Mouse (Mus musculus) lung, adult 18-20 months (tissue): Measurements from ENCODE around the gene Arhgap10.

Experiments
- DNase-seq, 2 experiments: peaks; one replicate each; pipeline ENCODE4 v3.0.0; 2022; ENCODE audit warnings: mixed read lengths in 2 of 2

Gene Arhgap10

DNA sequence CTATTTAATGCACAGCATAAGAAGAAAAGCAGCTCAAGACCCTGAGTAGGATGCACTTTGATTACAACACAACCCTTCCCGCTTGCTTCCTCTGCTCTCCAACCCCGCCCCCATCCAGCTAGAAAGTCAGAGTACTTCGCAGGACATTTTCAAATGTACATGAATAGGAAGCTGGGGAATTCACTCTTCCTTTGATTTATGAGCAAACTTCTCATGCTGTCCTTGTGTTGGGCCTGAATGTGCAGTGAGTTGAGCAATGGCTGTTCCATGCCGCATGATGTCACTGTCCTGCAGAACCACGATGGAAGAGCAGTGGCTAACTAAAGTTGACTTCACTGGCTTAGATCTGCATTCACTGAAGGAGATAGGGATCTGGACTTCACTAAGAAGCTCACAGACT, 242.2 kb downstream of the Arhgap10 start:
- no peak for DNase-seq

DNA sequence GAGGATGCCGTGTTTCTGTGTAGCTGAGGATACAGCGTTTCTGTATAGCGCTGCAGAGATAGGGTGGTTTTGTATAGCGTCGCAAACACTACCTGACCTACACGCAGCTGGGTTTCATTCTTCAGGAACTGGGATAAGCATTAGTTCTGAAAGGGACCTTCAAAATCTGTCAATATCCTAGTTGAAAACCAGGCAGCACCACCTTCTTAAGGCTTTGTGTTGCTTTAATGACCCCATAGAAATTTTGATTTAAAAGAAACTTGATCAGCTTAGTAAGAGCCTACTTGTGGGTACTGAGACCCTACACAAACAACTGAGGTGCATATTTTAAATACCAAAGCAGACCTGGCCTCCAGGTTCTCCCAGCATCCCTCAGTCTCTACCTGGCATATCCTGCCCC, 245.6 kb downstream of the Arhgap10 start:
- no peak for DNase-seq

DNA sequence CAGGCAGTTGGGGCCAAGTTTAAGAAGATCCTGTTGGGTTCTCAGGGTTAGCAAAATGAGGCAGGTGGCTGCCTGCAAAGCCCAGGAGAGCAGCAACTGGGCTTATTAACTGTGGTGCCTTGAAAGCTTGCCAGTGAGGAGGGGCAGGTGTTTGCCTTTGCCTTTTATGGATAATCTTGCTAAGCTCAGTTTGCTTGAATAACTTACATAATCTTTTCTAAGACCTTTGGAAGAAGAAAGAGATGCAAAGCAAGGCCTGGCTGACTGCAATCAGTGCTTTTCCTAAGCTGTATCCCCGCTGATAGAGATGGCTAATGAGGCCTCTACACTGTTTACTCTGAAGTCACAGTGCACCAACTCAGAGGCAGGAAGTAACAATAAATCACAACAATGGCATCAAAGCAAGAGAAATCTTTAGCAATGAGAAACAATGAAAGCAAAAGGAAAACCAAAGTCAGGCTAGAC, 249.8 kb downstream of the Arhgap10 start:
- DNase-seq, result peak; percentile 53 to 67

DNA sequence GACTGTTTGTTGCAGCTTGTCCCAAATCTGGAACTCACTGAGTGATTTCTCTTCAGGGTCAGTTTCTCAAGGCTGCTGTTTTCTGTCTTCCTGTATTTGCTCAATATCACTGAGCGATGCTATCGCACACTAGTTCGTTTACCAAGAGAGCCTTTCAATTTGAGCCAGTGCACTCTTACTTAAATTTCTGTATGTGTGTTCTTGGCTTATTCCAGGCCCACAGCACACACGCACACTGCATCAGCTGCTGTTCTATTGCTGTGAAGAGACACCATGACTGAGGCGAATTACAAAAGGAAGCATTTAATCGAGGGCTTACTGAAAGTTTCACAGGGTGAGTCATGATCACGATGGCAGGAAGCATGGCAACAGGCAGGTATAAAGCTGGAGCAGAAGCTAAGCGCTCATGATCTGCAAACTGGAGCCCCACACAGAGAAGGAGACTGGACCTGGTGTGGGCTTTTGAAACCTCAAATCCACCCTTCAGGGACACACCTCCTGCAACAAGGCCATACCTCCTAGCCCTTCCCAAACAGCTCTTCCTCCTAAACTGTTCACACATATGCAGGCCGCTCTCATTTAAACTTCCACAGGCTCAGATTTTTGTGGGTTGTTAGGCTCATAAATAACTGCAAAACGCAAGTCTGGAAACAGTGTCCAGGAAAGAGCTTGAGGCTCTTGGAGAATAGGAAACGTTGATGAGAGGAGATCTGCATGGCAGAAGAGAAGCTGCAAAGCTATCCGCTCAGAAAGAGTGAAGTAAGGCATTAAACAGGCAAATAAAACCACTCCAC, 255.3 kb downstream of the Arhgap10 start:
- DNase-seq, result no peak

DNA sequence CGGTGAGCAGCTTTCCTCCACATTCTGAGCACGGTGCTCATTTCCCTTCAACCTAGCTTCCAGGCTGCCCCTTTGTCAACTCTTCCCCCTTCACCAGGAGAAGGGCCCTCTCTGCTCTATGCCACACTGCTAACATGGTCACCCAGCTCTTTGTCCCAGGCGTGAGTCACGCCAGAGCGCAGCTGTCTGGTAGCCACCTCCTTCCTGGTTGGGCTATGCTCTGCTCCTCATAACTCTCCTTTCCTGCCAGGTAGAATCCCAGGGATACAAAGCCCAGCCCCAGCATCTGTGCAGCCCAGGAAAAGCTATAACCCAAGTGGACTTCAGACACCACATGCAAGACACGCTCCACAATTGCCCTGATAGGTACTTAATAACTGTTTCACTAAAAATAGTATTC, 256.5 kb downstream of the Arhgap10 start:
- DNase-seq, result no peak

DNA sequence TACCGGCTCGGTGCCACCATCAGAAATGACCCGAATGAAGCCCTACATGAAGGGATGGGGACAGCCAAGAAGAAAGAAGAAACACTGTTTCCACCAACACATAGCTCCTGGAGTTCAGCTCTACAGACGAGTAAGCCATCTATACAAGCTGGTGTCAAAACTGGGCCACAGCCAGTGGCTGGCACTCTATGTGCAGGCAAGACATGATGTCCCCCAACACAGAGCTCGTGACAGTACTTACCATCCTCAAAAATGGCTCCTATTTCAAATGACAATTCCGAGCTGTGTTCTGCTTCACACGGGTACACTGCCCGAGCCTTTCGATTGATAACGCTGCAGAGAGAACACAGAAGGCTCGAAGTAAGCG, 260.7 kb downstream of the Arhgap10 start:
- DNase-seq, result no peak

DNA sequence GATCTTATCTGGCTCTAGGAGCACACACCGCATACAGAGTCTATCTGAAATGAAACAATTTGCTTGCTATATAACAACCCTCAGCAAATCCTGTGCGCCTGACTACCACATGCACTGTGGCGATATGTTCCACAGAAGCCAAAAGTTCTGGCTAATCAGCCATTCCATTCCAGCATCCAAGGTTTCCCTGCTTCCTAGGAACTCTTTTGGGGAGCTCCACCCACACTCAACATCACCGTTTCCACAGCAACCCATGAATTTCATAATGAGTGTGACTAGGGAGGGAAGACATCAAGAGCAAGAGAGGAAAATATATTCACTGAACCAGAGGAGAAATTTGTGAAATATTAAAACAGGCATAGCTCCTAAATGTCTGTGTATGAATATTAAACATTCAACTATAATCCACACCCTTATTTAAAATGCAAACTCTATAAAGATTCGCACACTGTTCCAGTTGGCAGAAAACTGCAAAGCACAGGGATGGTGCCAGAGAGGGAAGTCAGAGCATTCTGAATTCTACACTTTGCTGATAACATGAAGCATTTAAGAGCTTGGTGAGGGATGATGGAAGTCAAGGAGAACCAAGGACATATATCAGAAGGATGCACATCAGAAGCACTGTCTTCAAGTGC, 261.2 kb downstream of the Arhgap10 start:
- DNase-seq, result no peak

DNA sequence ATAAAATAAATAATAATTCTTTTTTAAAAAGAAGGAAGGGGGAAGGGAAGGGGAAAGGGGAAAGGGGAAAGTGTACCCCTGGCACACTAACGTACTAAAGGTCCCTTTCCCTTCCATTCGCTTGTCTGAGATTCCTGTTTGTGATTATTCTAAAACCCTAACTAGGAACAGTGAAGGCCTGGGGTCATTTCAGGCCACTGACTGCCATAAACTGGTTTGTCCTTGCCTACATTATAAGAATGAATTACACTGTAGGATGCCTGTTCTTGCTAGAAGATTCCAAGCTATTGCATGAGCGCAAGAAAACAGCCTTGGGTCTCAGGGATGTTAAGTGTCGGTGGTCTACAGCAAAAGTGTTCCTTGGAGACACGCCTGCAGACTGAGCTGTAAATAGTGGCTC, 263.3 kb downstream of the Arhgap10 start:
- no peak for DNase-seq

DNA sequence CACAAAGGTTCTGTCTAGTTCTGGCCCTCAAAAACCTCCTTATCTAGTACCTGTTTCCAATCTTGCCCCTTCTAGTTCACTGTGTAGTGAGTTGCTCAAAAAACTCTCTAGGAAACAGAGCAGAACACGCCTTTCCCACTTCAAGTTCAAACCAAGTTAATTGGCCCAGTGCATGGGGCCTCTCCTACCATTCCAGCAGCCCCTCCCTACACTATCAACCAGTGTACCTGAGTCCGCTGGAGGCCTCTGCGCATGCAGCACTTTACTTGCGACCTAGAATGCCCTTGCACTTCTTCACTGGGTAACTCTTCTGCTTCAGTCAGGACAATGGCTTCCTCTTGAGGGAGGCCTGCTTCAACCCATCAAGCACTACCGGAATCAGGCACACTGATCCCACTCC, 266.6 kb downstream of the Arhgap10 start:
- no peak for DNase-seq

DNA sequence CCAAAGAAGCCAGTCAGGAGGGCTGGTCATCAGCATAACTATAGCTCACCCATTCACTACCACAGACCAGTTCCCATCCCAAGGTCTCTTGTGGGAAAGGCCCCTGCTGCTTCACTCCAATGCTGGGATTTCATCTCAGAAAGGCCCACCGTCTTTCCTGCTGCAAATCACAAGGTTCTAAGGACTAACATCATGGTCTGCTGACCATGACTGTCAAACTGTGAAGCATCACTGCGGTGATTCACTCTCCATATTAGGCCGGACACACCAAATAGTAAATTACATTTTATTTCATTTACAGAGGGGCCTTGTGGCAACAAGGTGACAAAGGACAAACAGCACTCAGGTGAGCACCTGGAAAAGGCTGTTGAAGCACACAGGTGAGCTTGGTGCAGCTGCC, 267.7 kb downstream of the Arhgap10 start:
- DNase-seq, result no peak

DNA sequence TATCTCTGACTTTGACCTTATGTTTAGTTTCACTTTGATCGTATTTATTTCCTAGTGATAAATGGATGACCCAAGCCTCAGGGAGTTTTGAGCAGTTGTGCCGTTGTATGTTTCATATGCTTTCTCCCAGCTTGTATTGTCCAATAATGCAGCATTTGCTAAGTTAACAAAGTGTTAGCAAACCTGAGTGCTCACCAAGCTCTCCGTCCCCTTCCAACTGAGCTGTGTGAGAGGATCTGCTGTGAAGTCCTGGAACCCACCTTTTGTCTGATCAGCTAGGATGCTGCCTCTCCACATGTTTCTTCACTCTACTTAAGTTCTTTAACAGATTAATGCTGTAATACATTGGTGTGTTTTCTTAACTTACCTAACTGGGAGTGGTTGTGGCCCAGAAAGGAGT, 276.4 kb downstream of the Arhgap10 start:
- no peak for DNase-seq

DNA sequence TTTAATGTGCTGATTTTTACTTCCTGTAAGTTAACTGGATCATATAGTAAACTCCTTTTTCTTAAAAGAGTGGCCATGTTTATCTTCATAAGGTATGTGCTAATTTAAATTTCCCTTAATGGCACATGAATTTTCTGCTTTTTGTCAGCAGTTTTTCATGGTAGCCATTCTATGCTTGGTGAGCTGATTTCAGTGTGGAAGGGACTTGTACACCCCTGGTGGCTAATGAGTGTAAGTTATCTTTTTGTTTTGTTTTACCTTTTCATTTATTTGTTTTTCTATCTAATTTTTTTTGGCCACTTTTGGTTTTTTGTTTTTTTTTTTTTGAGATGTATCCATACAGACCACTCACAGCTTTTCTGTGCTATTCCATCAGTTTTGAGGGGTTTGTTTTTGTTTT, 278.3 kb downstream of the Arhgap10 start:
- no peak for DNase-seq

DNA sequence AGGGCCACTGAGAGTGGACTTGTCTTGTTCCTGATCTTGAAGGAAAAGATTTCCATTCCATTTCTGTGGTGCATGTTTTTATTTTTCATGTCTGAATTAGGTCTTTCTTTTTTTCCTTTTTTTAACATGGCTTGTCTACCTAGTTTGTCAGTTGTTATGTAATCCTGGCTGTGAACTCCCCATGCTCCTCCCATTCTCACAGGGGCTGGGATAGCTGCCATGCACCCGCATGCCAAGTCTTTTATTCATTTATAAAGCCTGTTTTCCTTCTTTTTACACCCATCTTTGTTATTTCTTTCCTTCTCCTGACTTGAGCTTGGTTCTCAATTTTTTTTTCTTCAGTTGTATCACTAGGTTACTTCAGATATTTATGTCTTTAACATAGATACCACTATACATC, 281.1 kb downstream of the Arhgap10 start:
- peak; percentile 34 to 46 for DNase-seq

DNA sequence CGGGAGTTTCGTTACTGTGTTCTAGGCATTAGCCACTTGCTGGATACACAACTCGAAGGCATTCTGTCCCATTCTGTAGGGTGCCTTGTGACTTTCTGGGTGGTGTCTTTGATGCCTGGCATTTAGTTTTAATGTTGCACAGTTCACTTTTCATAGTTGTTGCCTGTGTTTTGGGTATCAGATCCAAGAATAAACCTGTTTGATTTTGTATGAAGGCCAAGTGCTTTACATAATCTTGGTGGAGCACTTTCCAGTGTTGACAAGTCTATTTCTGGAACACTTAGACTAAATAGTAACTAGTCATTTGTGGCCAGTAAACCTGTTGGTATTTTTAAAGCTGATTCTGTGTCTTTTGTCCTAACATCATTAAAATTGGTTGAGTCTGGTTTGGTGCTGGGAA, 285.3 kb downstream of the Arhgap10 start:
- DNase-seq, result peak in 1 of 2 experiments; percentile 7

DNA sequence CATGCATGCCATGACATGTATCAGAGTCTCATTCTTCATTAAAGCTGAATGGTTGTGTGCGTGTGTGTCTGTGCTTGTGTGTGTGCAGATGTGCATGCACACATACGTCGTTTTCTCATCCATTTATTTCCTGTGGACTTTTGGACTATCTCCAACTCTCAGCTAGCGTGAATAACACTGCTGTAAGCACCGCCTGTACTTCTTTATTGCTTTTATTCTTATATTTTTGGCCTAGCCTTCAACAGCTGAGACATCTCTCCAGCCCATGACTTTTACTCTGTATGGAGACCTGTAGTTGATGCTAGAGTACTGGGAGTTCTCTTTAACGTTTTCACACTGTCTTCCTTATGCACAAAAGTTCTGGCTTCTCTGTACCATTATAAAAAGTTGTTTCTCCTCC, 285.9 kb downstream of the Arhgap10 start:
- DNase-seq, result no peak

DNA sequence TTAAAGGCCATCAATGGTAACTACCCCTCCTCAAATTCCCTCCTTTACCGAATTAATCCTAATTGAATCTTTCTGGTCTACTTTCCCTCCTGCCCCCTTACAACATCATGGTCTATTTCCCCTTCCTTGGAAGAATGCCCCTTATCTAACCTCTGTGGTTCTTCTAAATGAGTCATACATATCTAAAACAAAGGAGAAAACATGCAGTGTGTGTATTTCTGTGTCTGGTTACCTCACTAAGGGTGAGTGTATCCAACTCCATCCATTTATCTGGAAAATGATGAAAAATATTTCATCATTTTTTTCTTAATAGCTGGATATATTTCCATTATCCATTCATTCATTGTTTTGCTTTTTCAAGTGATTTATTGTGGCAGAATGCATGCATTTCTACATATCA, 286.5 kb downstream of the Arhgap10 start:
- DNase-seq, result no peak

DNA sequence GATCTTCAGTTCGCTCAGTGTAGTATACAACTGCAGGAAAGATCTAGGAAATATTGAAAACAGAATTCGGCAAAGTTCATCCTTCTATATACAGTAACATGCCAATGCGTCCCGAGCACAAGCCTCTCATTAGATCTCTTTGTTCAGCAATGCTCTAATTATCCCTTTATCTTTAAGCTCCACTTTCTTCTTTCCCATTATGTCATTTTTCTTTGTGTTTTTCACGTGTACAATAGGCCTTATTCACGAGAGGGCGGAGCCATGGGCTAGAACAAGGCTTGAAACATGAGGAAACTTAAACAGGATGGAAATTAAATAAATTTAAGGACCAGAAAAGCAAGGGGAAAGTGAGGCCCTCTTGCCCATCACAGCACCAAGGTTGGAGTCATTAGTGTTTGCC, 289.1 kb downstream of the Arhgap10 start:
- DNase-seq, result no peak

DNA sequence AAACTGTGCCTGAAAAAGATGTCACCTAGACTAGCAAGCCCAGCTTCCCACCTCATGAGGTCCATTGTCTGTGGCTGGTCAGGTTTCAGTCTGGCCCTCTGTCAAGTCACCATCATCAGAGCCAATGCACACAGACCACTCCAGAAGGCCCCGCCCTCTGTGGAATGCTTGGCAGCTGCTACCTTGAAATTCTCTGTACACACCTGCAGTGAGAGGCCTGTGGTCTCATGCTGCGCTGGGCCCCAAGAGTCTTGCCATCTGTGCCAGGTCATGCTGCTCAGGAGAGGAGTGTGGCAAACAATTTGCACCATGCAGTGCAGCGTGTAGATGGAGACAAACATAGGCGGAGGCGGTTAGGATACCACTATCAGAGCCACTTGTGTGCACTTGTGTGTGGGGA, 290.0 kb downstream of the Arhgap10 start:
- DNase-seq, result peak; percentile 89 to 92

DNA sequence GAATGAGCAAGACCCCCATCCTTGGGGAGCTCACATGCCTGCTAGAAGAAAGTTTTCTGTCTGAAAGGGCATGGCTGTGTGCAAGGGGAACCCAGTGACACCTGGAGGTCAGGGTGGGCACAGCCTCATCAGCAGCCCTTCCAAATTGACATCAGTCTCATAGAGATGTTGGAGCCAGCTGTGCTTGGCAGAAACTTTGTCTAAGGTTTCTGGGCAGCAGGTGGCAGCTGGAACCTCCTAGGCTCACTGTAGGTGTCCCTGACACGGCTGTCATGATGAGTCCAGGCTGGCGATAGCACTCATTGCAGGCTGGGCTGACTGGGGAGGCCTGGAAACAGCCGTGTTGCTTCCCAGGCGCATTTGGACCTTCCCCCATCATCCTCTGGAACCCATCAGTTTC, 294.6 kb downstream of the Arhgap10 start:
- DNase-seq, result no peak

DNA sequence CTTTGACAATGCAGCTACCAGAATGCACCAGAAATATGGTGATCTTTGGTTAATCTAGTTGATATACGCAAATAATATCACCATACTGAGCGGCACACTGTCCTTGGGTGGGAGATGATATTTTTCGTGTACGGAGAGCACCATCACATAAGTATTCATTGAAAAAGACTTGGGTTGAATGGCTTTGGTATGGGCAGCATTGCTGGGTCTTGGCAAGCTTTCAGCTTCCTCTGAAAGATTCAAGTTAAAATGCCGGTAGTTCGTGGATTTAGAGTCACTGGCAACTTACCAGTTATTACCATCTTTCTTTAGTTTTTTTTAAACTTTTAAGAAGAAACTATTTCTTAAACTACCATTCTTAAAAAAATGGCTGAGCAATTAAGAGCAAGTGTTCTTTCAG, 302.6 kb downstream of the Arhgap10 start:
- DNase-seq, result no peak

DNA sequence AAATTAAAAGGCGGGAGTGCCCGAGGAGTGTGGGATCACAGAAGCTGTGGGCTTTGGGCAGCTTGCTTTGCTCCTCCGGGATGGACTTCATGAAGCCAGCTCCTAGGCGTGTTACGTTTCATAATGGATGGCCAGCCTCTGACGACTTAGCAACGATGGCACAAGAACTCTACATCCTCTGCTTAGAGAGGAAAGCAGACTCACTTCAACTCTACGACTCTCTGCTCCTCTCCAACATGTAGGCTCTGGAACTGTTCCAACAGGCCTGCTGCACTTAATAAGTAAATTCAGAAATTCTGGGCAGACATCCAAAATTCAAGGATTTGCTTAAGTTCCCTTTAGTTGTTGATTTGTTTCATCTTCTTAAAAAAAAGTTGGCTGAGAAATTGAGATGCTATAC, 303.1 kb downstream of the Arhgap10 start:
- peak; percentile 30 to 62 for DNase-seq

DNA sequence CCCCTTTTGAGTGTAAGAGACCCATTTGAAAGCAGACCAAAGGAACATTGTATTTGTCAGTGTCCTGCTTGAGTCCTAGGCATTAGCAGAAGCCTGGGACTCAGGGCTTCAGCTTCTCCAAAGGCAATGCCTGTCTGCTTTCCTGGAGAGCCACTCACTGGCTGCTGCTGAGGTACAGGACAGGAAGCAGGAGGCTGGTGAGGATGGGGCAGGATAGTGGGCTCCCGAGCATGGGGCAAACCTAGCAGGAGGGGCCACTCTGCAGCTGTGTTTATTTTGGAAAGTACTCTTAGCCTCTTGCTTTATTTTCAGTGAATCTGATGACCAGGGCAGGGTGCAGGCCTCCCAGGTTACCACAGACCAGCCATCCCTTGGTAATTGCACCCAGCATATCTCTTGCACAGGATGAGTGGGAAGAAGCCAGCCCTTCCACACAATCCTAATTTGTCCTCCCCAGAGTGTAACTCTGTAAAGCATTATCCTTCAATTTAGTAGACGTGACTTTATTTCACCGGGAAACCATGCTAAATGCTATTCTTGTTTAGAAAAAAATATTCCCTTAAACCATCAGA, 303.8 kb downstream of the Arhgap10 start:
- DNase-seq, result no peak

DNA sequence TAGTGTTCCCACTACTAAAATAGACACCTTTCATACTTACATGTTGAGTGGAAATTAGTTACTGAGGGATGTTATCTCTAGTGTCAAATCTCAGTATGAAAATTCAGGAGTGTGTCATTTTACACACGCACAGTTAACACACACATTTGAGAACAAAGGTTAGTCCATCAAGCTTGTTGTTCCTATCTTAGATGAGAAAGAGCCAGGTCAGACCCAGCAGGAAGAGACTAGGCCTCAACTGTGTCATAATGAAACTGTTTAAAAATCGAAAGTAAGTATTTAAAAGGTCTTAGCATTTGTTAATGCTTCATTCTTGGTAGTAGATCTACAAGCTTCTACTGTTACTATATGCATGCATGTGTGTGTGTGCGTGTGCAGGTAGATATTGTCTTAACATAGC, 308.5 kb downstream of the Arhgap10 start:
- no peak for DNase-seq
